Mouse (Mus musculus): ENCODE measurements around the gene Spink2.
A peak's percentile ranks its signal among the peaks of the same experiment; 100 is the strongest.
"Not testable (repeated sequence)": the region's sequence is repeated elsewhere in the genome, so short reads cannot be mapped to it uniquely, and the experiment has no call there.

The Spink2 gene

DNA sequence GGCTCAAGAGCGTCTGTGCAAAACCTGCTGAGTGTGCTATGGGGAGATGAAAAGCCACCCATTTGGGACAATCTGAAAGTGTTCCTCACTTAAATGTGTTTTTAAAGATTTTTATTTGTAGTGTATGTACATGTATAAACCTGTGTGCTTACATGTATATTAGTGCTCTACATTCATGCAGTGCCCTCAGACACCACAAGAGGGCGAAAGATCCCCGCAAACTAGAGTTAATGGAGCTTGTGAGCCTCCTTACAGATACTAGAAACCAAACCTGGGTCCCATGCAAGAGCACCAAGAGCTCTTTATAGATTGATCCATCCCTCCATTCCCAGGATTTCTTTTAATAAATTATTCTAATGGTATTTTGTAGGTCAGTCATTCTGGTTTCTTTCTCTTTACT is 17.3 kb downstream of the Spink2 start:
- peak; percentile 55 for DNase-seq (ENCODE audit: low read depth, low spot score)

DNA sequence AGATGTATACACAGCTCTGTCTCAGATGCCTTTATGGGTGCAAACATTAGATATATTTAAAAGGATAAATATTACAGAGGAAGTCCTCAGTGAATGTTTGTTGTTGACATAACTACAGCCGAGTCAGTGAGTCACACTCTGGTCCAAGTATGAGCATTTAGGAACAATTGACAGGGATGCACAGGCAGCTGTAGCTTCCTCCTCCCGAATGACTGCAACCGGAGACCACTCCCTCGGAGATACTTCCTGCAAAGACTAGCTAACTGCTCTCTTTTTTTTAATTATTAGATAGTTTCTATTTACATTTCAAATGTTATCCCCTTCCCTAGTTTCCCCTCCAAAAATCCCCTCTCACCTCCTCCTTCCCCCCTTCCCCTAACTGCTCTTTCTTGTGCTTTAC is 18.0 kb downstream of the Spink2 start:
- no peak for DNase-seq (ENCODE audit: low read depth, low spot score)

DNA sequence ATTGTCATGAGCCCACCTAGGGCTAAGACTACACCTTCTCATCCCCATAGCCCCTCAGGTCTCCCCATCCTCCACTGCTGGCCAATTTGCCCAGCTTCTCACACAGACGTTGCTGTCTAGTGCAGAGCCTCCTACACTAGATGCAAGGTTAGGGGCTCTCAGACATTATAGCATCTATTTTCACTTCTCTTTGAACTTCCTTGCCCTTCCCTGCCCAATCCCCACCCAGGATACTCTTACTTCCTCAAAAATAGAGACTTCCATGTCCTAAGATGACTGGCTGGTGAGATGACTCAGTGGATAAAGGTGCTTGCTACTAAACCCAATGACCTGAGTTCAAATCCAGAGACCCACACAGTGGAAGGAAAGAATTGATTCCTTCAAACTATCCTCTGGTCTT is 19.6 kb downstream of the Spink2 start:
- no peak for DNase-seq (ENCODE audit: low read depth, low spot score)

DNA sequence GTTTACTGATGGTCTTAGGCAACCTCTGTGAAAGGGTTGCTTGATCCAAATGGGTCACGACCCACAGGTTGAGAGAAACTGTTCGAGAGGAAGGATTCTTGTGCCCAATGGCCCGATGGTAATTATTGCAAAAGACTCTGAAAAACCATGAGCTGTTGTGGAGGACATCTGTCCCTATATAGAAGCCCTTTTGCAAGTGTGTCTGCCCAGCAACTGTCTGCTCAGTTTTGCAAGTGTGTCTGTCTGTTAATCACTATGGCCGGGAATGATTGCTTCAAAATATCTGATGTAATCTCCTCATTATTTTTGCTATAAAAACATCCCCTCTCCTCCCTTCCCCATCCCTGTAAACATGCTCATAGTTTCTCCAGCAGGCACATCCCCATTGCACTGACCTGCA is 20.2 kb downstream of the Spink2 start:
- no peak for DNase-seq (ENCODE audit: low read depth, low spot score)

DNA sequence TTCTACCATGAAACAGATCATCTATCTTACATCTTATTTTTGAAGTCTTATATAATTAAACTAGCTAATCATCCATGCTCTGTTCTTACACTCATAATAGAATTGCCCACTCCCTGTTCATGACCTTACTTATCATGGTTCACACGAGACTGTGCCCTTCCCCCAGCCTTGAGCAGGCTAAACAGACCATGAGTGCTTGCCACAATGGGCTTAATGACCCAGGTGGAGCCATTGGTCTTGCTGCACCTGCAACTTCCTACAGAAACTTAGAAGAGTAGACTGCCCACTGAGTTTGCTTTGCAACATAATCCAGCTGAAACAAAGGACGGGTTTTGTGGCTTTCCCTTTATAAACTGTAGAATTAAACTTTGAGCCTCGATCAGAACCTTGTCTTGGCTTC is 22.5 kb downstream of the Spink2 start:
- no peak for DNase-seq (ENCODE audit: low read depth, low spot score)

DNA sequence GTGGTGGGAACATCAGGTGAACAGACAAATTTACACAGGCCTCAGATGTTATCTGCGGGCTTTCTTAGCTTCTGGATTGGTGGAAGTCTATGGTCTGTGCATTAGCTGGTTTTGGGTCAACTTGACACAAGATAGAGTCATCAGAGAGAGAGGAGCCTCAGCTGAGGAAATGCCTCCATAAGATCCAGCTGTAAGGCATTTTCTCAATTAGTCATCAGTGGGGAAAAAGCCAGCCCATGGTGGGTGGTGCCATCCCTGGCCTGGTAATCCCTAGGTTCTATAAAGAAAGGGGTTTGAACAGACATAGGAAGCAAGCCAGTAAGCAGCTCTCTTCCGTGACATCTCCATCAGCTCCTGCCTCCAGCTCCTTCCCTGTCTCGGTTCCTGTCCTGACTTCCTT is 25.9 kb downstream of the Spink2 start:
- DNase-seq (ENCODE audit: low read depth, low spot score) = no peak

DNA sequence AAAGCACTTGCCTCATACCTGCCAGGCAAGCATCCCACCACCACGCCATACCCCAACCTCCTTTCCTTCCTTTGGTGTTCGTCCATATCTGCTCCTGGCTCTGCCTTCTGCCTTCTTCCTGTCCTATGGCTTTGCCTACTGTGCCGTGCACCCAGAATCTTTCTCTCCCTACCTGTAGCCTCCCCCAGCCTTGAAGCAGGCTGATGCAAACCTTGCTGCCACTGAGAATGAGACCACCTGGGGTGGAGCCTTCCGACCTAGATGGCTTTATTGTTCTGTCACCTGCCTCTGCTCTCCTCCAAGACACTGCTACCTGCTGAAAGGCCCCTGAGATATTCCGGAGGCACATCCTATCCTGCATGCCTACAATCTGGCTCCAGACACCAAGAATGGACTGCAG is 27.4 kb downstream of the Spink2 start:
- not testable (repeated sequence) for DNase-seq (ENCODE audit: low read depth, low spot score)

DNA sequence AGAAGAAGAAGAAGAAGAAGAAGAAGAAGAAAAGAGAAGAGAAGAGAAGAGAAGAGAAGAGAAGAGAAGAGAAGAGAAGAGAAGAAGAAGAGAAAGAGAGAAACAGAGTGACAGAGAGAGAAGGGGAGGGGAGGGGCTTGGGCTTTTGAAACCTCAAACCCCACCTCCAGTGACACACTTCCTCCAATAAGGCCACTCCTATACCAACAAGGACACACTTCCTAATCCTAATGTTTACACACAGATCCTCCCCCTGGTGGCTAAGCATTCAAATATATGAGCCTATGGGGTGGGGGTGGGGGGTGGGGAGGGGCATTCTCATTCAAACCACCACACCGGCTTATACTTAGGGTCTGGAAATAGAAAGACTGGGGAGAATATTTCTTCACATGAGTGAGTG is 27.9 kb downstream of the Spink2 start:
- no peak for DNase-seq (ENCODE audit: low read depth, low spot score)

DNA sequence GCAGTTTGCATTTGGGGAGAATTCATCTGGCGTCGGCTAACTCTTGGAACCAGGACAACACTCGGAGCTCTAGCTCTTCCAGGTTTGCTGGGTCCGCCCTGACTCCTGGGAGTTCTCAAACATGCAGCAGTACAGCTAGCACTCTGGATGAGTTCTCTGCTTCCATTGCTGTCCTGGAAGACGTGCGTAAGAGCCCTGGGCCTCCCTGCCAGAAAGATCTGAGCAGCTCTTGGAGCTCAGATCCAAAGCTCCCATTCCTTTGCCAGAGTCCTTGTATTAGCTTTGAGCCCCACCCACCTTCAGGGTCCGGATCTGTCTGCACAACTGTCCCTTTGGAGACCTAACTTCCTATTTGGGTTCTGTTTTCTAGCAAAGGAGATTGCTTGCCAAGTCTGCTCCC is 29.8 kb downstream of the Spink2 start:
- no peak for DNase-seq (ENCODE audit: low read depth, low spot score)

DNA sequence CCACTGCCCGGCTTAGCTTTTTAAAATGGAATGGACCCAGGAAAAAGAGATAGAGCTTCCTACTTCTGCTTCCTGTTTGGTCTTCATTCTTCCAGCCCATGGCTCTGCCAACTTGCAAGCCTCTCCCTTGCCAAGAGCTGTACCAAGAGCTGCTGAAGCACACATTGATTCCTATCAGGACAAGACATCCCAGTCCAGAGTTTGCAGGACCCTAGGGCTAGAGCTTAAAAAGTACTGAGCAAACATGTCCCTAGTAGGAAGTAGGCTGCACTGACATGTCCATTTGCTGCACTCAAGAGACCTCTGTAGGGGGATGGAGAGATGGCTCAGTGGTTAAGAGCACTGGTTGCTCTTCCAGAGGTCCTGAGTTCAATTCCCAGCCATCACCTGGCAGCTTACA is 32.3 kb downstream of the Spink2 start:
- DNase-seq (ENCODE audit: low read depth, low spot score) = no peak

DNA sequence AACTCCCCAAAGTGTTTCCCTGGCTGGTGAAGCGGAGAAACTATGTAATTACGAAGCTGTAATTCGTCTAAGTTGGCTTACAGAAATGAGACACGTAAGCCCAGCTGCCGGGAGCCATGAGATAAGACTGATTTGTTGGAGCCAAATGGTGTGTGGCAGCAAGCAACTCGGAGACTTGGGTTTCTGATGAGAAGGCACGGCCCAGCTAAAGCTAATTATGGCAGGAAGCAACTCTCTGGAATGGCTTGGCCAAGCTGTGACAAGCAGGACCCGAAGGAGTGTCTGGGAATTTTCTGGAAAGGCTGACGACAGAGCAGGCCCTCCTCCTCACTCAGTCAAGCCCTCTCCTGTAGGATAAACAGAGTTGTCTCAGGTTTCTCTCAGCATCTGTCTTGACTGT is 33.3 kb downstream of the Spink2 start:
- DNase-seq (ENCODE audit: low read depth, low spot score) = no peak

DNA sequence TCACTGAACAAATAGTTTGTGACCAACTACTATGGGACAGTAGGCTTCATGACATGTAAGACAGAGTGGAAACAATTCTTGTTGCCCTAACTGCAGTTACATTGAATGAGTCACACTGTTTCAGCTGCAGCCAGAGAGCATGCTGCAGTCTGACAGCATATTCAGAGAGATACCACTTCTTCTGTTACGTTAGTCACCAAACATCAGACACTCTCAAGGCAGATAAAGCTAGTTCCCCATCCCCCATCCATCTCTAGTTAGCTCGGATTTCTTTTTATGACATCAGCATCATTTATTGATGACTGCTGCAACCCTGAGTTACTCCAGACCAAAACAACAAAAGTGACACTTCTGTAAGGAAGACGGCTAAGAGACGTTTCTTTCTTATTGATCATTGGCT is 36.5 kb downstream of the Spink2 start:
- no peak for DNase-seq (ENCODE audit: low read depth, low spot score)

DNA sequence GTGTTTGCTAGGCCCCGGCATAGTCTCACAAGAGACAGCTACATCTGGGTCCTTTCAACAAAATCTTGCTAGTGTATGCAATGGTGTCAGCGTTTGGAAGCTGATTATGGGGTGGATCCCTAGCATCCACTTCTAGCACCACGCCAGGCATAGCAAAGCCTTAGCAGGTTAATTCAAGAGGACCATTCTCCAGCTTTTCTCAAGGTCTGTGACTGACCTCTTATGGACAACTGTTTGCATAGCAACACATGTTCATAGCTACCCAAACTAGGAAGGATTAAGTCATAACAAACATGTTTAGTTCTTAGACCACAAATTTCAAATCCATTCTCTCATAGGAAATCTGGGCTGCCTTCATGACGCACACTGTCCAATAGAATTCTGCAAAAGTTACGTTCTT is 40.7 kb downstream of the Spink2 start:
- DNase-seq (ENCODE audit: low read depth, low spot score) = no peak

DNA sequence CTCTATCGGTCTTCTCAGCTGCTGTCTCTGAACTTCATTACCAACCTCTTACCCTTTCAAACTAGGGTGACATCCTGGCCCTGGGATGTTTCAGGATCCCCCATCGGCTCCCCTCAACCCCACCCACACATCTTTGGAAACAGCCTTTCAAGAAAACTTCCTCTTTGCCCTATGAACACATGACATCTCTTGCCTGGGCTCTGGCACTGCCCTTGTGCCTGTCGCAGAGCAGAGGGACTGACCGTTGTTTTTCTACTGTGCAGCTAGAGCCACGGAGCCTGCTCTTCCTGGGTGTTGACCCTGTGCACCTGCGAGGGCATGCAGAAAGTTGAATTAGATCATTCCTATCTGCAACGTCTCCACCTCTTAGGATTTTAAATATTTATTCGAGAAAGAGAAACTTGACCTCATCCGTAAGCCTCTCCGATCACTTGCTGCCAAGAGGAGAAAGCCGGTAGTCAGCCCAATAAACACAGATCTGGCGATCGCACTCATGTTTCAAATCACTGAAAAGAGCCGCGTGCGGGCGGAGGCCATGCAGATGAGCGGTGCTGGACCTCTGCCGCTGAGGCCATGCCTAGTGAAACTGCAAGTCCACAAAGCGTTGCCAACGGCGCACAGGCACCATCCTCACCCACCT is 43.8 kb downstream of the Spink2 start:
- DNase-seq (ENCODE audit: low read depth, low spot score) = no peak

DNA sequence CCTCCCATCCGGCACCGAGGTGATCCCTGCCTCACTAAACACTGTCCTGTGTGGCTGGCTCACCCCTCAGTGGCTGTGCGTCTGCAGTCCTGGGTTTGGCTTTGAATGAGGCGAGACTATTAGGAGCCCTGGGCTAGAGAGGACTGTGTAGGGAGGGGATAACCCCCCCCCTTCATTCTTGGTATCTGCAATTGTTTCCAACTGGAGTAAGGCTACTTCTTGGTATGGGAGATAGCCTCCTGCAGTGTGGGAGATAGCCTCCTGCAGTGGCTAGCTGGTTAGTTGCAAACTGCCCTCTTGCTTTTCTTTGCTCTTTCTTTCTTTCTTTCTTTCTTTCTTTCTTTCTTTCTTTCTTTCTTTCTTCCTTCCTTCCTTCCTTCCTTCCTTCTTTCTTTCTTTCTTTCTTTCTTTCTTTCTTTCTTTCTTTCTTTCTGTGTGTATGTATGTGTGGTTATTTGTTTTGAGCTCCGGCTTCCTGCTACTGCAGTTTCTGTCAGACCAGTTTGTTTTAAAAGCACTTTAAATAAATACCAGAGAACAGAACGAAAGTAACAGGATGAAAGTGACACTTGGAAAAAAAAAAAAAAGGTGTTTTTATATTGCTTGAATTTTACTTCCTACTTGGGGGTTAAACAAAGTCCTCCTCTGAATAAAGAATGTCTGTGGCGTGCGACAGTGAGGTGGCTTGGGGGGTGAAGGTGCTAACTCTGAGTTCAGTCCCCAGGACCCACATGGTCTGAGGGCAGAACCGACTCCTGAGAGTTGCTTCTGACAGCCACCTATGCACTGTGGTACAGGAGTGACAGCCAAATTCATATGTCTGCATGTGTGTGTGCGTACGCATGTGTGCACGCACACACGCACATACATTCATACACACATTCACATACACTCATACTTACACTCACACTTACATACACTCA is 45.3 kb downstream of the Spink2 start:
- no peak for DNase-seq (ENCODE audit: low read depth, low spot score)

DNA sequence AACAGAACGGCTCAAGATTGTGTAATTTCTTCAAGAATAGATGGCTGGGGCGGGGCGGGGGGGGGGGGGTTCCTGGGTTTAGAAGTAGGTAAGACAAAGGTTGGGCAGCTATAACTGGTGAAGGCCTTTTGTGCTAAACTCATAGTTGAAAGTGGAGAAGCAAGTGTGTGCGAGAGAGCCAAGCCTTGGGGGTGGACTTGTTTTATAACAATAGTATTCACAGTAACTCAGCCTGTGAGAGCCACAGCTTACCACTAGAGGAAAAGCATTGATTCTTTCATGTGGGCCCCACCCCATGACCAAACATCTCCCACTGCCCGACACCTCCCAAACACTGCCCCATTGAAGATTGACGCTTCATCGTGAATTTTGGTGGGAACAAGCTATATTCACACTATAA is 47.7 kb downstream of the Spink2 start:
- no peak for DNase-seq (ENCODE audit: low read depth, low spot score)

DNA sequence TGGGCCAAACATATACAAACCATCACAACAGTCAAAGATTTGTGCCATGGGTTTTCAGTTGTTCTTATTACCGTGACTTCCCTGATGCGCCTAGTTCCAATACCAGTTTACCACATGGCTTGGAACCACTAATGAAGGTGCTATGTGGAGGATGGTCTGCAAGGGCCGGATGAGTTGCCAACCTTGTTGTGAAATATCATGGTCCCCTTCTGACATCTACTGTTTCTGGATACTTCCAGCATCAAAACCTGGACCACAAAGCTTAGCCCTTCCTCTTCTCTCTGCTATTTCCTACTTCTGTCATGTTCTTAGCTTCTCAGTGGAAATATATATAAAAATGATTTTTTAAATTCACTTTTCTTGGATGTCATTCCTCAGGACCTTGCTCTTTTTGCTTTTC is 48.7 kb downstream of the Spink2 start:
- no peak for DNase-seq (ENCODE audit: low read depth, low spot score)

DNA sequence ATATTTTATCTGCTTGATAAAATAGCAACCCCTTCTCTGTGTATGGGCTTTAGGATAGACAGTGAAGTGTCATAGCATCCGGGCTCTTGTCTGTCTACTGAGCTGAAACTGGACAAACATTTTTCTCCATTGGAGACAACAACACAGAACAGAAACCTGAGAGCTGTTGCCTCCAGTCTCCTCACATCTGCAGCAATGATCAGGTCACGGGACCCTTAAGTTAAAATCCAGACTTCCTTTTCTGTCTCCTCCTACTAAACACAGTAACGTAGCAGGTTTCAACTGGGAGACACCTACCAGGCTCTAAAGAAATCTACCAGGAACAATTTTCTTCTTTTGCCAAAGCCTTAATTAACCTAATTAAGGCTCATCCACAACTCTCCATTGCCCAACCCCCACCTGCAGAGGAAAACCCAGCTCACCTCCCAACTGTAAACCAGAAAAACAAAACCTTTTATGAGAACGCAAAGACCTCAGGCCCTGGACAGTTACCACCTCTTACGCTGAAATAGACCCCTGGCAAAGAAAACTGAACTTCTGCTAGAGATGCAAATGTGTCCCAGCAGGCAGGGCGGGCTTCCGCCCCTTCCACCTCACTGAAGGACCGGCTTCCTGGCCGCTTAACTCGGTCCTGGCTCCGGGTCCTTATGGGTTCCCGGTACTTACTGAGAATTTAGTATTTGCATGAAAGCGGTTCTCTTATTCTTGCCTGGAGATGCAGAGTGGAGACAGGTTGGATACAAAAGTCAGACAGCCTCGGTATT is 53.3 kb downstream of the Spink2 start:
- no peak for DNase-seq (ENCODE audit: low read depth, low spot score)

DNA sequence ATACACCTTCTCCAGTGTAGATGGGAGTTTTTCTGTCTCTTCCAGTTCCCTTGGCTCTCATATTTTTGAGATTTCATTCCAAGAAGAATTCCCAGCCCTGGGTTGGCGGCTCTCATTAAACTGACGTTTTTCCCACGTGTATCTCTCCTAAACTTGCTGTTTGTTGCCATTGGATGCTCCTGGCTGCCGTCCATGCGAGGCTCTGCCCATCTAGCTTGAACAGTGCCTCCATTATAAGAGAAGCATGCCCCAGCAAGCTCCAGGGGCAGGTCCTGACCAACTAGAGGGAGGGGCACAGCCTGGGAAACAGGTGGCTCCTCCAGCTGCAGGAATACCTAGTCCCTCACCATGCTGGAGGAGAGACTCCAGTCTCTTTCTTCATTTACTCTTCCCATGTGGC is 54.3 kb downstream of the Spink2 start:
- DNase-seq (ENCODE audit: low read depth, low spot score) = no peak

DNA sequence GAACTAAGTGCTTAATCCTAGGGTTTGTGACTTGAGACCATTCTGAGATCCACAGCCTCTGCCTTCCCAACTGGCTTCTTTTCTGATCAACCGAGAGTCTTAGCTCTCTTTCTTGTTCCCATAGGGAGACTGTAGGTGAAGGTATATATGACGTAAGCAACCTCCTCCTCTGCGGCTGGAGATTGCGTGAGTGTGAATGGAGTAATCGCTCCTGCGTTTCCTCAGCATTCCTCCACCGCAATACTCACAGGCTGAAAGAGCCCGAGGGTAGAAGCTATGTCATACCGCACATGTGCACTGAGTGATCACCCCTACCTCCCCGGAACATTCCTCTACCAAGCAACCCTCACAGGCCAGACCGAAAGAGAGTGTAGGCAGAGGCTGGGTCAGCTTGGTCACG is 55.7 kb downstream of the Spink2 start:
- no peak for DNase-seq (ENCODE audit: low read depth, low spot score)

Measured in WW6 (cell line).